Mouse (Mus musculus): ENCODE data around the gene Serpina1e. TPM values are rescaled to one million over a fixed set of nuclear protein-coding genes. Genes with fewer than 3 reads are reported as not detected.
"Not testable (repeated sequence)": the region's sequence is repeated elsewhere in the genome, so short reads cannot be mapped to it uniquely, and the experiment has no call there.

The Serpina1e gene
- polyA plus RNA-seq, 1 experiment: 1.0 TPM

DNA sequence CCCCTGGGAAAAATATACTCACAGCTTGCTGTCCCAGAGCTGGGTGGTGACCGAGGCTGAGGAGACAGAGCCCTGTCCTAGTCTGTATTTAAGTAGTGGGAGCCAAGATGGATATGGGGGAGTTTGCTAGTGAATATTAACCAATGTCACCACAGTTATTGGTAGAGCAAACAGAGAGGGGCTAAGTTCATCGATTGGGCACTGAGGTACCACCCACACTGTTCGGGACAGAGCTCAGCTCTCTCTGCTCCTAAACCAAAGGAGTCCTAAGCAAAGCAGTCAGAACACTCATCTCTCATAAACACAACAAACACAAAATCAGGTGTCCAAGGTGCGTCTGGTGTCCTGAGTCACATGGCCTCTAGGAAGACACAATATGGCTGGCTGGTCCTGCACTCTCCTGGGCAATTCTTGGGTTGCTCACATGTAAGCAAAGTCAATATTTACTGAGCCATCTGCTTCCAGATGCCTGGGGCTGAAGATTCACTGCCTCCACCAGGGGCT lies 53.9 kb downstream of the Serpina1e start, which contains the start of gene Serpina1c:
Serpina1c (minus strand) TSS at position 51 of the 504 bp plus-strand sequence.
- DNase-seq (ENCODE audit: low read depth in 1 of 2, low spot score in 2 of 2); H3K4me3 ChIP-seq (ENCODE audit: extremely low read depth, insufficient read depth, insufficient read length); H3K4me1 ChIP-seq (ENCODE audit: control insufficient read depth, insufficient read depth, insufficient read length); H3K27ac ChIP-seq (ENCODE audit: insufficient read depth, low read length); H3K27me3 ChIP-seq (ENCODE audit: control insufficient read depth, insufficient read depth, low read length); H3K36me3 ChIP-seq (ENCODE audit: control insufficient read depth, insufficient read depth, low read length): not testable (repeated sequence)
- 79% methylated on average over 4 of the region's 4 CpGs for WGBS

DNA sequence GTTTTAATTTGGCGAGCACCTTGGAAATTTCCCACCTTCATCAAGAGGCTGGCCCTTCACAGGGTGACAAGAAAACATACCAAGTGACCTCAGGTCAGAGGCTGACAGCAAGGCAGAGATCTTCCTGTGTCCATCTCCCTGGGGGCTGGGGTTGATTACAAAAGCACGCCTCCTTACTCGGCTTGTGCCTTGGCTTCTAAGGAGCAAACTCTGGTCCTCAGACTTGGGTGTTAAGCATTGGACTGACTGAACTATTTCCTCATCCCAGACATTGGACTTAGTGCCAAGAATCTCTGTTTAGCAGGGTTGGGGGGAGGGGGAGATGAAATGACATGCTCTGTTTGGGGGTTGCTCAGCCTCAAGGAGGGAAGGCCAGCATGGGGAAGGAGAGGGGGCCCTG lies 56.8 kb downstream of the Serpina1e start:
- H3K4me1 ChIP-seq (ENCODE audit: control insufficient read depth, insufficient read depth, insufficient read length); H3K4me3 ChIP-seq (ENCODE audit: extremely low read depth, insufficient read depth, insufficient read length); H3K36me3 ChIP-seq (ENCODE audit: control insufficient read depth, insufficient read depth, low read length); DNase-seq (ENCODE audit: low read depth in 1 of 2, low spot score in 2 of 2); H3K27me3 ChIP-seq (ENCODE audit: control insufficient read depth, insufficient read depth, low read length); H3K27ac ChIP-seq (ENCODE audit: insufficient read depth, low read length): not testable (repeated sequence)
- 88% methylated on average over 3 of the region's 3 CpGs for WGBS

Other genes starting within 250 kb of the Serpina1e start
- 0.46 and 0.65 TPM in 2 replicates for gene Serpina1d, start 185.4 kb downstream of the Serpina1e start, polyA plus RNA-seq (2012; rRNA removed)
- 2.2 and 19.8 TPM in 2 replicates for gene Serpina1b, start 128.6 kb downstream of the Serpina1e start, polyA plus RNA-seq (2012; rRNA removed)
- 0.64 and 11.8 TPM in 2 replicates for gene Serpina1a, start 95.4 kb downstream of the Serpina1e start, polyA plus RNA-seq (2012; rRNA removed)
- 0.90 and 6.6 TPM in 2 replicates for gene Serpina1c, start 54.1 kb downstream of the Serpina1e start, polyA plus RNA-seq (2012; rRNA removed)
- gene Serpina11, start 31.0 kb upstream of the Serpina1e start, polyA plus RNA-seq (2012; rRNA removed): 0.49 and 0.87 TPM in 2 replicates
- 0.13 TPM in 1 of 2 replicates, not detected in the other for gene Serpina9, start 54.8 kb upstream of the Serpina1e start, polyA plus RNA-seq (2012; rRNA removed)
- 0.02 and 0.04 TPM in 2 replicates for gene Serpina12, start 85.5 kb upstream of the Serpina1e start, polyA plus RNA-seq (2012; rRNA removed)
- gene Serpina5, start 142.1 kb upstream of the Serpina1e start, polyA plus RNA-seq (2012; rRNA removed): not detected in 2 replicates
- not detected in 2 replicates for gene Serpina3a, start 153.7 kb upstream of the Serpina1e start, polyA plus RNA-seq (2012; rRNA removed)
- 0.43 and 0.45 TPM in 2 replicates for gene Serpina3b, start 169.0 kb upstream of the Serpina1e start, polyA plus RNA-seq (2012; rRNA removed)
- 0.35 and 0.49 TPM in 2 replicates for gene Serpina3c, start 194.9 kb upstream of the Serpina1e start, polyA plus RNA-seq (2012; rRNA removed)

All from spleen, adult 2 months (tissue).